Mouse (Mus musculus) small intestine, adult 2 months (tissue): ENCODE results near the gene Adam22.

Source experiments
- CTCF ChIP-seq: fragments of 200-500 bp; IDR thresholded peaks from 2 replicates; pipeline ENCODE4 v1.5.1; 2012; ENCODE audit warnings: low read depth, mild to moderate bottlenecking, control low read depth, inconsistent platforms, low read length, moderate library complexity, mixed read lengths; ENCODE audit not compliant: insufficient replicate concordance, insufficient read length; ENCODE audit errors: extremely low read depth
- POLR2A ChIP-seq: fragments of 200-500 bp; IDR thresholded peaks from 2 replicates; pipeline ENCODE4 v1.6.1; 2012; ENCODE audit warnings: low read depth, mild to moderate bottlenecking, control low read depth, inconsistent platforms, low read length, moderate library complexity

DNA sequence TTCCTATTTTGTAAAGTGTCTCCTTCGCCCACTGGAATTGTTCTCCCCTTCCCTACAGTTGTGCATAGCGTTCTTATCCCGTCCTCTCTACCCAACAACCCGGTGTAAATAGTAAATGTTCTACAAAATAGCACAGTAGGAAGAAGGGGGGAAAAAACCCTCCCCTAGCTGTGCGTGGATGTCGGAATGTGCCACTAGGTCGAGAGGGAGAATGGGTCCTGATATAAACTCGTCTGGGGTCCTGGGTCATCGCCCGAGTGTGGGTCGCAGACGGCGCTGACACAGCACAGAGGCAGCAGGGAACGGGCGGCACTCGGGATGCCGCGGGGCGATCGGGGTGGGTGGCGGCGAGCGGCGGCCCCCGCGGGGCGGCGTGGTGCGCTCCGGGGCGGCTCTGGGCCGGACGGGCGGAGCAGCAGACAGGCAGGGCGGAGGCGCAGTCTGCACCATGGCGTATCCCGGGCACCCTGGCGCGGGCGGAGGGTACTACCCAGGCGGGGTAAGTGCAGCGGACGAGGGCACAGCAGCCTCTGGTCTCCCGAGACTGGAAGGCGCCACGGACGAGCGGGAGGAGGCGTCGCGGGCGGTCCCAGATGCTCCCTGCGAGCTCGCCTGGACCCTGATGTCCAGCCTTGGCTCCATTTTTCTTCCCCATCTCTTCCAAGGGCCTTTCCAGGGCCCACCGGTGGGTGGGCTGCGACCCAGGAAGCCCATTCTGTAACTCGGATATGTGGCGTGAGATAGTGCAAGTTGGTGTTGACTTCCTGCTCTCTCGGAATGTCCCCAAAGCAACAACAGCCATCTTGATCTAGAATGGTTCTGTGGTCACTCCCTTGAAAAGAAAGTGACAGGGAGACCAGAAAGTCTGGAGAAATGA lies 311.6 kb downstream of the Adam22 start:
- TF ChIP-seq POLR2A (peak; percentile 92), CTCF (no peak)
